Mouse (Mus musculus) lung, adult 2 months (tissue): ENCODE measurements around the gene Stx11.

Experiments
- CTCF ChIP-seq: fragments of 200-500 bp; IDR thresholded peaks from 2 replicates; pipeline ENCODE4 v1.5.1; 2011; ENCODE audit warnings: mild to moderate bottlenecking, low read length, control low read depth; ENCODE audit not compliant: insufficient read depth
- POLR2A ChIP-seq: fragments of 200-500 bp; IDR thresholded peaks from 2 replicates; pipeline ENCODE4 v1.6.1; 2011; ENCODE audit warnings: low read depth, mild to moderate bottlenecking, control low read depth, low read length, borderline replicate concordance; ENCODE audit errors: extremely low read depth

GRCm38 (mm10) chr10:12977787-12978212, 13.7 kb upstream of the Stx11 start:
- TF ChIP-seq CTCF (no peak), POLR2A (no peak)
